Mouse (Mus musculus): ENCODE data around the gene Fgf10. TPM values are rescaled to one million over a fixed set of nuclear protein-coding genes. Genes with fewer than 3 reads are reported as not detected.

Gene Fgf10
- total RNA-seq, 2 experiments from 2014 or later: 0.20 to 0.23 TPM

DNA sequence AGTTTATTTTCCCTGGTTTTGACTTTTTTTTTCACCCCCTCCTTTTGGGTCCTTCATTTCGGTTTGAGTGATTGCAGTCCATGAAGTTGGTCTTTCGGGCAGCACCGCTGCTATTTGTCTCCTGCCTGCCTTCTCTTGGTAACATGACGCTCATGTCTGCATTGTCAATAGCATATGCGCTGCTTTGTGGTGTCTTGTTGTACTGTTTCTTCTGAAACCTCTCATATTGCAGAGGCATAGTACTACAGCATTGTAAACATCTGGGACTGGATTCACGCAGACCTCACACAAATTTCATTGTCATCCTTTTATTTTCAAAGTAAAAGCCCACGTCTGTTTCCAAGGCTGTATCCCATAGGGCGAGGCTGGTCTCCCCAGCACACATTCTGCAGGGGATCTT lies 46.7 kb downstream of the Fgf10 start:
- no peak for DNase-seq
- intact Hi-C loops (cut with DNase I): no loop called here

DNA sequence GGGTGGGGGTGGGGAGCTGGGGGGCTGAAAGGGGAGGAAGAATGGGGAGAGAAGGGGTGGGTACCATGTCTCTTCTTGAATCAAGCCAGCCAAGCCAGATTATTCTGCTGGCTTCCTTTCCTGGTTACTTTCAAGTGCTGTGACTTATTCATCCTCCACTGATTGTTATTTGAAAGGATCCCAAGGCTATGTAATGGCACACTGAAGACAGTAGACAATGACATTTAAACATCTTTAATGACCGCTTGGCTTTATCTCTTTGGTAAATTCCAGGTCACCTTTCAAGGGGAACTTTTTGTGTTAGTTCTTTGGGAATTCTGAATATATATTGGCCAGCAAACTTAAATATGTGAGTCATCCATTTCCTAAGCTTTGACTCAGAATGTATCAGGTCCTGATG lies 47.1 kb downstream of the Fgf10 start:
- no peak for DNase-seq
- intact Hi-C loops (cut with DNase I): no loop called here

DNA sequence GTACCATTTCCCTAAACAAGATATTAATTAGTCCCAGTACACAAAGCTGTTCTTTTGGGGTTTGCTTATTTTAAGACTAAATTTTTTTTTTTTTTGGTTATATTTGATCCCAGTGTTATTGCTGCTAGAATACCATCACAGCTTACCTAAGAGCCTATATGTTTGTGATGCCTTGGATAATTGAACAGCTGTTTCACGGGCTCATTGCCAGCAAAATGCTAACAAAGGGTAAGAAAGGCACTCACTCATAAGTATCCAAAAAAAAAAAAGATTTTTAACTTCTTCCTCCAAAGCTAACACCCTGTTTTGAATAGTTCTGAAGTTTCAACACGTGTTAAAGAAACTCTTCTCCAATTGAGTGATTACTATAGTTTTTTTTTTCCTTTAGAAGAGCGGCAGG lies 48.8 kb downstream of the Fgf10 start:
- intact Hi-C loops (cut with DNase I): no loop called here
- DNase-seq: no peak

DNA sequence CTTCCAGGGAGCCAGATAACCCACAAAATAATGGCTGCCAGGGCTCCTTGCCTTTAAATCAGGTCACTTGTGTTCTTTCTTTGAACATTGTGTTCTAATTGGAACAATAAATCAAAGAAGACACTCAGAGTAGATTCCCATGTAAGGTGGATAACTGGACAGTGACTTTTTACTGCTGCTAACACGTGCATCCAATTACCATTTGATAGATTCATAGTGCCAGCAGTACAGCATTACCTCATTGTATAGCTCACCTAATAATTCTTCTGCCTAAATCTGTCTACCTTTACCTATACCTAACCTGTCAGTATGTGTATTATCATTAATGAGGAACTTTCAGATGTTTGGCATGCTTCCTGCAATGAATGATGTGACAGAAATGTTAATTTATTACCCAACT lies 52.1 kb downstream of the Fgf10 start:
- intact Hi-C loops (cut with DNase I): no loop called here
- no peak for DNase-seq

DNA sequence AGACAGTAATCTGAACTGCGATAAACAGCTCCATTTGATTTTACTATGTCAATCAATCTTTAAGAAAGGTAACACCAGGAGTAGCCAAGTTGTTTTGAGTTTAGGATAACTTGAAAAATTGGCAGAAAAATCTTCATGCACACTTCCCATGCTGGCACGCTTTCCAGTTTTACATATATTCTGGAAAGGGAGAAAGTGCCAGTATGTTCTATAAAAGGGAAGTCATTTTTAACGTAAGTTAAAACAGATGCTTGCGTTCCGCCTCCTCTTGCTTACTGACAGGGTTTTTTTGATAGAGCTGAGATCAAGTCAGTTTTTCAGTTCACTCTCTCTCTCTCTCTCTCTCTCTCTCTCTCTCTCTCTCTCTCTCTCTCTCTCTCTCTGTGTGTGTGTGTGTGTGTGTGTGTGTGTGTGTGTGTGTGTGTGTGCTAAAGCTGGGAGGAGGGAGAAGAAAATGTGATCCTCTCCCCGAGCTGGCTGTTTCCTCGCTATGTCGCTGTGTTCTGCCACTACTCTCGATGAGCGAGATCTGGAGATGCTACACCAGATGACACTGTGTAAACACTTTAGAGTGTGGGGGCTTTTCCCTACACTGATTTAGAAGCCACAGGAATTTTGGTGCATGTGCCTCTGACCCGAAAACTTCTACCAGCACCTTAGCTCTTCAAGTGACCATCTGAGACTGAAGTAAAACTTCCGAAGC lies 62.4 kb downstream of the Fgf10 start:
- no peak for DNase-seq
- intact Hi-C loops (cut with DNase I): no loop called here

DNA sequence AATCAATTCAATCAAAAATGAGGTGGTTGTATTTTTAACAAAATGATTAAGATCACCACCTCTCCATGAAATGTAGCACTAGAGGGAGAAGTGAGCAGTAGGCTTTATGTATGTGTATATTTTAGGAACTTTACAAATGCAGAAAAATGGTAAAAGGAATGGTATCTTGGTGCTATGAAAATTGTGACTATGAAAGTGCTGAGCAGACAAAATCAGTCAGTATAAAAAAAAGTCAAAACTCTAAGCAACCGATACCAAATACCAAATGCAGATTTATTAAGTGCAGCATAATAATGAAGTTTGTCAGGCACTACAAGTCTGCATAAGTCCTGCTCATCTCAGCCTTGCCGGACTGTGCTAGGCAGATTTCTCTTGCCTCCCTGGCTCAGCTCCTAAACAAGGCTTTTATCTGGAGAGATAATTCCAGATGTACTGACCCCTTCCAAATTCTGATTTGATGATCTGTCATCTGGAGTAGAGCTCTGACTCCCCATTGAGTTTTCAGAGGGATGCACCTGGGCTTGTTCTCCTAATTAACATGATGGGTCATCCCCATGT lies 70.3 kb downstream of the Fgf10 start:
- no peak for DNase-seq
- intact Hi-C loops (cut with DNase I): no loop called here

DNA sequence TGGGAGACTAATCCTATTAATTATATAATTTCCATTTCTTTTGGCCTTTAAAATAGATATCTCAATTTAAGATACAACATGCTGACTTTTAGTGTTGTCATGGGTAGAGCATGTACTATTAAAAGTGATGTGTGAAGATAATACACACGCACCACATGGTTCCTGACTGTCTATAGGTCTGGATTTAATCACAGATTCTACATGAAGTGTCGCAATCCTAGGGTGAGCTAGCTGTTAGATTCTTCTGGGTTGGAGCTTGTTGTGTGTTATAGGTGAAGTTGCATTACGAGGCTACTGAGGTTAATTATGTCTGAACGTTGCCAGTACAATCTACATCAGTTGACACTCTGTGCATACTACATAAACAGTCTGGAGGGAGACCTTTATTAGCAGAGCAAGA lies 73.2 kb downstream of the Fgf10 start:
- intact Hi-C loops (cut with DNase I): no loop called here
- DNase-seq: no peak

DNA sequence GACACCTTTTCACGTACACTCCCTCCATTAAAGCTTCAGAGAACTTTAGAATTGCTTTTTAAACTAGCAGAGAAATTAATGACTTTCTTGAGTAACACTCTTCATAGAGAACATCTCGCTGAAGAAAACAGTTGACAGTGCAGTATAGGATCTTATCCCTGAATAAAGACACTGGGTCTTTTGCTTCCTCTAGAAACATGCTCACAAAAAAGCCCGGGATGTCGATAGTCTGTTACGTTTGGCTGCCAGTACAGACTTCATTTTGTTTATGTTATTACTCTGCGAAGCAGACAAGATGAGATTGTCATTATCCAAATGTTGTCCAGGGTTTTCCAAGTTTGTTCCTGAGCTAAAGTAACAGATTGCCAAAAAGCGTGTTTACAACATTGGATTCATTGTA lies 75.2 kb downstream of the Fgf10 start:
- no peak for DNase-seq
- intact Hi-C loops (cut with DNase I): no loop called here

DNA sequence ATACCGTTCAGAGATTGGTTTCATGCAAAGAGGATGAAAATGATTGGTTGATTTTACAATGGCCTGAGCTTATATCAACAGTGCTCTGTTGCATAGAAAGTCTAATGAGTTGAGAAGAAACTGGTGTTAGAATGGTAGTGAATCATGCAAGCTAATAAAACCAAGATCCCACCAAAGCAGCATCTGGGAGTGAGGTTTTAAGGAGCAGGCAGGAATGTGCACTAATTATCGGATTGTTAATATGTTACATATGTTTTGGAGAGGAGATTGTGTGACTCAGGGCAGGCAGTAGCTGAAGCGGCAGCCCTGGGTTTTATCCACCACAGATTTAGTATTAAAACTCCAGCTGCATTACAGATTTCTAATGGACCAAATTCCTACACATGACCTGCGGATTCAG lies 76.8 kb downstream of the Fgf10 start:
- intact Hi-C loops (cut with DNase I): no loop called here
- no peak for DNase-seq

DNA sequence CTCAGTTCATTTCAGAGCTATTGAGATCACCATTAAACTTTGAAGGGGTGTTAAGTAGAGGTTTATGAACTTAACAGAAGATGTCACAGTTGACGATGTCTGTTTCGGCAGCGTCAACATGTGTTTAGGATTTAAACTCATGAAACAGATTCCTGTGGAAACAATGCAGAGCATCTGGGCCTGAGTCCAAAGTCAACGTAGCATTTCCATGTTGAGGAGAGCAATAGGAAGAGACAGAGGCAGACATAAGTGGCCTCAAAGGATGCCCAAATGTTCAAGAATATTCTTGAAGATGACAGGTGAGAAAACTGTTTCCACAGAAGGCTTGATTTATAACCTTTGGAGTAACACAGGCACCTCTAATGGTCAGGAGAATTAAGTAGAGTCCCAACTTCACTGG lies 84.4 kb downstream of the Fgf10 start:
- intact Hi-C loops (cut with DNase I): no loop called here
- no peak for DNase-seq

DNA sequence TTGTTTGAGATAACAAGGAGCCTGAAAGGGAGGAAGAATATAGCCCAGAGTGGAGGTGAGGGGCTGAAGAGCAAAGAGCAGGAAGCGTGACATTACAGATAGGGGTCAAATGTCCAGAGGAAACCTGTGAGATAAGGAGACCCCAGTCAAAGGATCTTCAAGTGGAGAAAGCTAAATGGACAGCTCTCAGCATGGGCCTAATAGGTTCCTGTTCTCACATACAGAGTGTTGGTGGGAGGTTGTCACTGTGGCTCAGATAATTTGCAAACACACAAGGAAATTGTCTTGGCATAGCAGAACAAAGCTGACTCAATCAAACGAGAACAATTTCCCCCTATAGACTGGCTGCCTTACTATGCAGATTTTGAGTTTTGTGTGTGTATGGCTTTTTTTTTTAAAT lies 89.4 kb downstream of the Fgf10 start:
- DNase-seq: no peak
- intact Hi-C loops (cut with DNase I): no loop called here

DNA sequence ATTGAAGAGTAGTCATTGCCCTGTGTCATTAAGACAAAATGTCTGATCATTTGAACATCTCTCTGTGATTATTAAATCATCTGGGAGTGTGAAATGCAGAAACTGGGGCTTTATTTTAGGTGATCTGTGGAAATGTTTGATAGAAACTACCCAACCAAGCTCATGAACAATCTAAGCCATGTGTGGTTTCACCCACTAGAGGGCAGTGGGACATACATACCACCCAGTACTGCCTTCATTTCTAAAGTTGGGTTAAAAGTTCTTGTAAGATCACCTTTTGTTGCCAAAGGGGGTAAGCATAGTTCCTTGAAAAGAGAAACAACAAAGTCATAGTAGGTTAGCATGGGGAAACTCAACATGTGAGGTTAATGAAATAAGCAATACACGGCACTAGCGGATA lies 93.4 kb downstream of the Fgf10 start:
- intact Hi-C loops (cut with DNase I): no loop called here
- no peak for DNase-seq

DNA sequence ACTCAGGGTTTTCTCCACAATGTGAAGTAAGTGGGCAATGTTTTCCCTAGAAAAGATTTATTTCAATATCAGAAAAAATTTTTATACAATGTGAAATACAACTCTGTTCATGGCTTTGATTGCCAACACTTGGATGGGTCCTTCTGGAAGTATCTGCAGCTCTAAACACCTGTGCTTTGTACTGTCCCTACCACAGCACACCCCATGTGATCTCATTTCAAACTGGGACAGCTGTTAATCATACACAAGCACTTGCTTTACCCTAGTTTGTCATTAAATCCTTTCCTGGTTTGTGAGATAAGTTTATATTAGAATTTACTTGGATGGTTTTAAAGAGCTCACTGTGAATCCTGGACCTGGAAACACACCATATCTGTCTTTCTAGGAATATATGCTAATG lies 102.6 kb downstream of the Fgf10 start:
- no peak for DNase-seq

DNA sequence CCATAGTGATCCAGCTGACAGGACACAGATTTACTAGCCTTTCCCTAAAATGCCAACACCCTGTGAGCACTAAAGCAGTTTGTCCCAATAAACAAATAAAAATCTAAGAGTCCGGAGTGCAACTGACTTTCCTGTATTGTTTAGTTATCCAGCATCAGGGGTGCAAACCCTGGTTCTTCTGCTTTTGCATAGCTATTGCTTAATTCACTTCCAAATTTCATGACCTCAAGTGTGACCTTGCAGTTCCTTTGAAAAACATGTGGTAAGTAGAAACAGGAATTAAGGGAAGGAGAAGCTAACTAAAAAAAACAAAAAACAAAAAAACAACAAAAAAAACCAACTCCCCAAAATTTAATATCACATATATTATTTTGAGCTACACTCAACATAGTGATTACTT lies 105.6 kb downstream of the Fgf10 start:
- no peak for DNase-seq
- intact Hi-C loops (cut with DNase I): no loop called here

More for the DNA sequence above, 102.6 kb downstream of the Fgf10 start:
- intact Hi-C loops (cut with DNase I): no loop called here

DNA sequence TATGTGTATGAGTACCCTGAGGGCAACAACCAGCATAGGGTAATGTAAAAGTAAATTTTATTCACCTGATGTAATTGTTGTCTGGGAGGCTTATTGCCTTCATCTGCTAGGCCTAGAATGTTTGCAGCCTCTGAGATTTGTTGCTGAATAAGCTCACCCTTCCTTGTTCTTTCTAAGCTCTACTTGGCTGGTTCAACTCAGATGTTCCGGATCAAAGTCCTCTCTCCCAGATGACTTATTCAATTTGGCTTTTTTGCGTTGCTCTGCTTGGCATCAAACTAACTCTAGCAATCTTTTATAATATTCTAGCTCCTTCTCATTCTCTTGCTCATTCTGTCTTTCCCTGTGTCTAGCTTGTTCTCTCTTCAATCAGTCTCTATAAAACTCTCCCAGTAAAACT lies 109.6 kb downstream of the Fgf10 start:
- intact Hi-C loops (cut with DNase I): no loop called here
- no peak for DNase-seq

DNA sequence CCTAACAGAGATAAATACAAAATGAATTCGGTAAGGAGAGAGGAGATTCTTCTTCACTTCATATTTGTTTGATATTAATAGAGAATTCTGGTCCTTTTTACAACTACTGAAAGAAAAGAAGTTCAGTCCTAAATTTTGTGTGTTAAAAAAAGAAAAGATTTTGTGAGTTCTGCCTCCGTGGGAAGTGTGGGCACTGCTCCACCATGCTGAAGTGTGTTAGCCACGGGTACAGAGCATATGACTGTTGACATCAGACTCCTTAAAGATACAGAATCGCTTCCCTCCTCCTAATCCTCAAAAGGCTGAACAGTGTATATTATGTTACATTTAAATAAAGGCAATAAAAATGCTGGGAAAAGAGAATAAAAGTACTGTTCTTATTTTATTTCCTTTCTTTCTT lies 122.2 kb downstream of the Fgf10 start:
- intact Hi-C loops (cut with DNase I): no loop called here
- no peak for DNase-seq

DNA sequence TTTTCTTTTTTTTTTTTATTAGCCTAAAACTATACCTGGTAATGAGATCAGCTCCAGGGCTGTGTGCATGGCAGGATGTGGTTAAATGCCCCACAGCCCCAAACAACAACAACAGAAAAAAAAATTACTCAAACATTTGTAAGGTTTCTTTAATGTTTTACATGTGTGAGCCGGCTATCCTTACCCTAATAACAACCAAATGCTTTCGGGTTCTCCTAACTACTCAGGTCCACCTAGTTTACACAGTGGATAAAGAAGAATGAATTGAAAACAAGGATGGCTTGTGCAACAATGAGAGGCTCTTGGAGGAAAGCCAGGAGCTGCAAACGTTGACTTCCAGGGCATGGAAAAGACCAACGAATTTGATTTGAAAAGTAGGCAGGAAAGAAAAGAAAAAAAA lies 122.6 kb downstream of the Fgf10 start:
- intact Hi-C loops (cut with DNase I): no loop called here

DNA sequence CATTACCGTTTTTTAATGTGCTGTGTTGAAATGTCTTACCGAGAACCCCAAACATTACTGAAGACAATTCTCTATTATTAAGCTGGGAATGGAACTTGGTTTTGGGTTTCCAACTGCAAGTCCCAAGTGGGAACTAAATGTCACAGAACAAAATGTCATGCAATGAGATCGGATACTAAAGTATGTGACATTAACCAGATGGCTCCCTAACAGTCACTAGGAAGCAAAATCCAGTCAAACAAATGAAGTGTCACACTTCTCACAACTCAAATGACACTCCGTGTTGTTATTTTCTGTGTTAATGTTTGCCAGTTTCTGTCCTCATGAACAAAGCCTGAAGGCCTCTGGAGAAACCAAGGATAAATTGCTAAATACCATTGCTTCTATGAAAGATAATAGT lies 130.6 kb downstream of the Fgf10 start:
- intact Hi-C loops (cut with DNase I): no loop called here
- no peak for DNase-seq

More for the DNA sequence above, 122.6 kb downstream of the Fgf10 start:
- DNase-seq: no peak

DNA sequence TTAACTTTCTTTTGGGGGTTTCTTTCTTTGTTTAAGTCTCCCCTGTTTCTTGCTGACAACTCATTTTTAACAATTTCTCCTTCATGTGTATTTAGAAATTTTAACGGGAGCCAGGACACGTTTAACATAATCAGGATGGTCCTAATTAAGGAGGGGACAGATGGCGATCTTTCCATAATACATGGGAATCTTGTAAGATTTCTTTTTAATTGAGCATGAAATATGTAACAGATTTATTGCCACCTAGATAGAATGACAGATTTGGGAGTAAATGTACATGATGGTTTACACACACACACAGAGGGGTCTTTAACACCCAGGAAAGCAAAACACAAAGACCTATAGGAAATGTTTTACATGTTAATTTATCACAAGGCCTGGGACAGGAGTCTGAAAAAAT lies 137.1 kb downstream of the Fgf10 start:
- intact Hi-C loops (cut with DNase I): no loop called here
- no peak for DNase-seq

DNA sequence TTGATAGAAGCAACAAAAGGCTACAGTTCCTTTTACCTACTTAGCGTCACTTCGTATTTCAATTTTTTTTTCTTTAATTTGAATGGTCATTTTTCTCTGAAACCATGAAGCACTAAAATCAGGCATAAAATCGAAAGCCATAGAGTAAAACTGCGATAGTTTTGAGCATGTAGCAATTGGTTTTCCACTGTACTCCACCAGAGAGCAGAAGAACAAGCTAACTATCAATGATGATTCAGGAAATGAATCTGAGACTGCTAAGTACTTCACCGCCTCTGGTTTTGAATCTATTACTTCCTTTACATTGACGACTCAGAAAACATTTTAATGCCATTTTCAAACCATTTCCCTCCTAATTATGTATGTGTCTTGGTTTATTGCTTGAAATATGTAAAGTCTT lies 150.2 kb downstream of the Fgf10 start:
- intact Hi-C loops (cut with DNase I): no loop called here
- DNase-seq: no peak

DNA sequence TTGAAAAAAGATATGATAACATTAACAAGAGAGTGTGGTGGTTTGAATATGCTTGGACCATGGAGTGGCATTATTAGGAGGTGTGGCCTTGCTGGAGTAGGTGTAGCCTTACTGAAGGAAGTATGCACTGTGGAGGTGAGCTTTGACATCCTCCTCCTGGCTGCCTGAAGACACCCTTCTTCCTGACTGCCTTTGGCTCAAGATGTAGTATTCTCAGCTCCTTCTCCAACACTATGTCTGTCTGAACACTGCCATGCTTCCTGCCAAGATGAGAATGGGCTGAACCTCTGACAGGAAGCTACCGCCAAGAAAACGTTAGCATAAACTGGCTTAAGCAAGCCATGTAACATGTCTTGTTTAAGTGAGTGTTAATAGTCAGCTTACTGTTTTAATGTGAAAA lies 153.5 kb downstream of the Fgf10 start:
- intact Hi-C loops (cut with DNase I): no loop called here
- DNase-seq: no peak

DNA sequence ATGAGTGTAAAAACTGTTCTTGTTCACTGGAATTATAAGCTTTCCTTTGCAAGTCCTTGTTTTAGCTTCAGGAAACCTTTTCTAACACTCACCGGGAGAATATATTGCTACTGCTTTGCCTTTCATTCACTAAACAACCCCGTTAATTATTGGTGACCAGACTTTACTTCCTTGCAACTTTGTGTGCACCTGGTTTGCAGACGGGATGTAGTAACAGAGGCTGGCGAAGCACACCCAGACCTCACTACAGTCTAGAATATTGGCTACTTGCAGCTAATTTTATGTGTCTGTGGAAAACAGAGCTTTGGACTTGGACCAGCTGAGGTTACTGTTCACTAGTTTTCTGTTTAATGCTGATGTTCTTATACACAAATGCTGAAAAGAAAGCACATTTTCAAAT lies 155.5 kb downstream of the Fgf10 start:
- intact Hi-C loops (cut with DNase I): no loop called here

More for the DNA sequence above, 155.5 kb downstream of the Fgf10 start:
- no peak for DNase-seq

Data from gastrocnemius, postnatal 36 days (tissue).